Mouse (Mus musculus) hindbrain, embryonic 14.5 days (tissue): Measurements from ENCODE around the gene Scp2. TPM values are rescaled to one million over a fixed set of nuclear protein-coding genes. Genes with fewer than 3 reads are reported as not detected.

Source experiments
- ATAC-seq: fragments of 200-750 bp; cut with Nextera tagmentation; 2 replicates; pipeline ENCODE4 v1.8.0; 2017; ENCODE audit warnings: moderate number of reproducible peaks, mild to moderate bottlenecking, moderate TSS enrichment, moderate library complexity; ENCODE audit not compliant: low FRiP score
- DNase-seq: peaks from one replicate; pipeline ENCODE4 v3.0.0-alpha.2; 2015; ENCODE audit warnings: low spot score
- H3K27ac ChIP-seq: fragments of 300-500 bp; sonication (generic); 2 replicates; pipeline ENCODE4 v1.5.1; 2014; ENCODE audit warnings: mild to moderate bottlenecking, moderate library complexity
- H3K27me3 ChIP-seq: fragments of 300-500 bp; sonication (generic); 2 replicates; pipeline ENCODE4 v1.6.1; 2014; ENCODE audit warnings: mild to moderate bottlenecking, low read length, mixed read lengths; ENCODE audit not compliant: control insufficient read depth, insufficient read depth
- H3K36me3 ChIP-seq: fragments of 300-500 bp; sonication (generic); replicated peaks from 2 replicates; pipeline ENCODE4 v1.6.1; 2014; ENCODE audit not compliant: control insufficient read depth, insufficient read depth
- H3K4me1 ChIP-seq: fragments of 300-500 bp; sonication (generic); replicated peaks from 2 replicates; pipeline ENCODE4 v1.6.1; 2014; ENCODE audit warnings: antibody characterized with exemption, low read length, mixed read lengths; ENCODE audit not compliant: control insufficient read depth, insufficient read depth
- H3K4me2 ChIP-seq: fragments of 300-500 bp; sonication (generic); replicated peaks from 2 replicates; pipeline ENCODE4 v1.6.1; 2014; ENCODE audit warnings: mild to moderate bottlenecking, moderate library complexity
- H3K4me3 ChIP-seq: fragments of 300-500 bp; sonication (generic); replicated peaks from 2 replicates; pipeline ENCODE4 v1.5.1; 2014; ENCODE audit warnings: mild to moderate bottlenecking, low read length
- H3K9ac ChIP-seq: fragments of 300-500 bp; sonication (generic); 2 replicates; pipeline ENCODE4 v1.6.1; 2014
- H3K9me3 ChIP-seq: fragments of 300-500 bp; sonication (generic); 2 replicates; pipeline ENCODE4 v1.6.1; 2016; ENCODE audit warnings: low read length; ENCODE audit not compliant: control insufficient read depth
- WGBS: fragments of 180-500 bp; shearing (Covaris S2); extraction: QIAGEN DNeasy Blood & Tissue Kit; methylation state at CpG from one replicate; pipeline ENCODE4 v1.1.7; 2014; 5-methylcytosine and 5-hydroxymethylcytosine counted together
- microRNA-seq: library from miRNA; unstranded; fragments of <30 nt; microRNA quantifications from one replicate; pipeline ENCODE4, GENCODE M21; 2016
- polyA plus RNA-seq: library from polyadenylated mRNA; unstranded; fragments of >200 nt; fragmentation: Nextera tagmentation; extraction: Ambion mirVana; gene quantifications from 2 replicates; pipeline ENCODE4 v1.2.1, GENCODE M21; 2014

Scp2 gene
- polyA plus RNA-seq, 1 experiment from 2014 or later = 225 TPM

DNA sequence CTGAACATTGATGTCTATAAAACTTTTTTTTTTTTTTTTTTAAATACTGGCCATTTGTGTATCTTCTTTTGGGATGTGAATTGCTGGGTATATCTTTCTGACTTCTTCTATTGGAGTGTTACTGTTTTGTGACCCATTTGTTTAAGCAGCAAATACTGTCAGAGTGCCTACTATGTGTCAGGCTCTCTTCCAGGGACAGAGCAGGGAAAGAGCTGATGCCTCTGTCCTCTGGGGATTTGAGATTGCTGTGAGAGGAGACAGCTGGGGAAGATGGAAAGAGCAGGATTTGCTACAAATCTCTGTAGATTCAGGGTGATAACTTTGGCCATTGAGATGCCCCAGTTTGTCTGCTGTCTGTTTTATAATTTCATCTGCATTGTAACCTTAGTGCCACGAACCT is 145.4 kb downstream of the Scp2 start:
- 67% methylated on average over 1 of the region's 1 CpGs for WGBS
- H3K9me3 ChIP-seq = no peaks in the 10 kb centered on the region
- H3K36me3 ChIP-seq = no peaks in the 10 kb centered on the region
- H3K4me1 ChIP-seq = no peaks in the 10 kb centered on the region
- H3K27me3 ChIP-seq = no peaks in the 10 kb centered on the region
- no peak overlapping the region for H3K27ac ChIP-seq
- DNase-seq (no peak), ATAC-seq (no peak)
- H3K9ac ChIP-seq = no peak overlapping the region
- no peak overlapping the region for H3K4me2 ChIP-seq
- no peak overlapping the region for H3K4me3 ChIP-seq

DNA sequence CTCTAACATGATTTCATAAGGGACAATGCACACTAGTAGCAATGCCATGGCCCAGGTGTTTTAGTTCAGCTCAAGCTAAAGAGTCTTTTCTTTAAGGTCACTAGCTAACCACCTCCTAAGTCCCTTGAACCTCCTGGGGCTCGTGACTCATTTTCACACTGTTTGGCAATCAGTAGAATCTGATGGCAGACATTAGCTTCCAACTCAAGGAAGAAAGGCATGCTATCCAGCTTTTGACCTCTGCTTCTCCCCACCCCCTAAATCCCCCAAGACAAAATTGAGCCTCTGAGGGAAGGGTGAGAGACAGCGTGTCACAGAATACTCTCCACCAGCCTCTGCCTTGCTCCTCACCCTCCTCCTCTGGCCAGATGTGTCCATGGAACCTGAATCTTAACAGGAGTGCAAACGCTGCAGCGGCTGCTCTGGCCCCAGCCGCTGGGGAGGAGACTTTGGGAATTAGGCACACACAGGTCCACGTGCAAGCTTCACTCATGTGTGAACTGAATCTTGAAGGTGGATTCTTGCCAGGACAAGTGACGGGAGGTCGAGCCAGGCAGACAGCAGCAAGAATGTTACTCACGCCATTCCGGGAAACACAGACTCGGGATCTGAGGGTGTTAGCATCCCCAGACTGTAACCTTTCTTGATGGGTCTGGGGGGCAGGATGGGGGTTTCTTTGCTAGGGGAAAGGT is 146.0 kb downstream of the Scp2 start:
- Histone ChIP-seq H3K4me2 (no peak overlapping the region), H3K36me3 (no peaks in the 10 kb centered on the region), H3K27me3 (no peaks in the 10 kb centered on the region), H3K27ac (no peak overlapping the region), H3K4me3 (no peak overlapping the region), H3K9ac (no peak overlapping the region), H3K9me3 (no peaks in the 10 kb centered on the region), H3K4me1 (no peaks in the 10 kb centered on the region)
- 48% methylated on average over 11 of the region's 11 CpGs for WGBS
- ATAC-seq (no peak), DNase-seq (peak; percentile 38)

DNA sequence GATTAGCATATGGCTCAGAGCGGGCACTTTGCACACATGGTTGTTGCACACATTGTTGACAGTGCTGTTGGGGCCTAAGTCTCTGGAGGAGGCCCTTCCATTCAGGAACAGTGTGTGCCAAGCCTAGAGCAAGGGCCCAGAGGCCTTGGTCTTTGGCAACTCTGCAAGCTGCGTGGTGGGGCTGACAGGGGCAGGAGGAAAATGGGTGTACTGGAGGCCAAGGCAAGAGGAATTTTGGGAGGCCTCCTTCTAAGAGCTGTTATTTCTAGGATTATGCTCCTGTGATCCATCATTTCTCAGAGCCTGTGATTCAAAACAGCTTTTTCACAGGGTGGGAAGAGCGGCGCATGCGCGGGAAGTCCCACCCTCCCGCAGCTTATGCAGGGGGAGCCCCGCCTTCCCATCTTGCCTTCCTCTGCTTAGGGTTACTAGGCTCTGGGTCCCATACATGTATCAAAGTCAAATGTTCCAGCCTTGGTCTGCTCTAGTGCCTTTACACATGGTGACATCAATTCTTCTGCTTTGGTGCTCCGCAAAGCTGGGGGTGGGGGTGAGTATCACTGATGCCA is 148.3 kb downstream of the Scp2 start:
- no peak overlapping the region for H3K4me2 ChIP-seq
- H3K27me3 ChIP-seq = no peaks in the 10 kb centered on the region
- H3K36me3 ChIP-seq = no peaks in the 10 kb centered on the region
- H3K9ac ChIP-seq = no peak overlapping the region
- ATAC-seq = no peak
- WGBS = 87% methylated on average over 9 of the region's 9 CpGs
- DNase-seq = no peak
- no peak overlapping the region for H3K4me3 ChIP-seq
- H3K27ac ChIP-seq = no peak overlapping the region
- H3K4me1 ChIP-seq = no peaks in the 10 kb centered on the region
- H3K9me3 ChIP-seq = no peaks in the 10 kb centered on the region

DNA sequence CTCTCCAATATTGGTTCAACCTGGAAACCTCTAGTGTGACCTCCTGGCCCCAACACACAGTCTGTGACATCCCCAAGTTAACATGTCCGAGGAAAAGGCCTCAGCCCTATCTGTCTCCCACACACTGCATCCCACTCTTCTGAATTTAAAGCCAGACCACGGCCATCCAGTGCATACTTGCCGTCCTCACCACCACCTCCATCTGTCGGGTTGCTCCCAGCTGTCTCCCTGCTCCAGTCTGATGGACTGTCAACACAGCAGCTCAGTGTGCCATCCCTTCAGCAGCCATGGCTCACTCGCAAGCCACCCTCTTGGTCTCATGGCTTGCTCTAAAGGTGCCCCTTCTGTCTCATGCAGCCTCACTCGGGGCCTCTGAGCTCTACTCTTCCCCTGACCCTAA is 149.1 kb downstream of the Scp2 start:
- WGBS = 80% methylated on average over 6 of the region's 6 CpGs
- ATAC-seq (no peak), DNase-seq (no peak)
- Histone ChIP-seq H3K4me3 (no peak overlapping the region), H3K9ac (no peak overlapping the region), H3K36me3 (no peaks in the 10 kb centered on the region), H3K4me2 (no peak overlapping the region), H3K27me3 (no peaks in the 10 kb centered on the region), H3K4me1 (no peaks in the 10 kb centered on the region), H3K27ac (no peak overlapping the region), H3K9me3 (no peaks in the 10 kb centered on the region)

- Histone ChIP-seq H3K9ac (no peak overlapping the region), H3K4me1 (no peaks in the 10 kb centered on the region), H3K27me3 (no peaks in the 10 kb centered on the region), H3K9me3 (no peaks in the 10 kb centered on the region), H3K4me3 (no peak overlapping the region), H3K27ac (no peak overlapping the region), H3K4me2 (no peak overlapping the region), H3K36me3 (no peaks in the 10 kb centered on the region)
- ATAC-seq (no peak), DNase-seq (no peak)
- WGBS = 93% methylated on average over 6 of the region's 6 CpGs
Observed at GRCm38 (mm10) chr4:107995011-107995410, 149.8 kb downstream of the Scp2 start.

Small RNA genes lying within 50 kb of the gene (microRNA-seq; reads per million reads assigned to microRNA genes)
- not detected for gene Mir6397

Other genes with a start within 250 kb of the Scp2 start
- gene Cpt2, start 221.4 kb downstream of the Scp2 start, polyA plus RNA-seq = 18.4 and 19.4 TPM in 2 replicates
- 0.08 TPM in 1 of 2 replicates, not detected in the other for gene Slc1a7, start 176.7 kb downstream of the Scp2 start, polyA plus RNA-seq
- gene Podn, start 48.6 kb downstream of the Scp2 start, polyA plus RNA-seq = 0.29 and 0.68 TPM in 2 replicates
- 8.8 and 11.1 TPM in 2 replicates for gene Echdc2, start 20.4 kb upstream of the Scp2 start, polyA plus RNA-seq
- not detected in 2 replicates for gene Zyg11a, start 73.0 kb upstream of the Scp2 start, polyA plus RNA-seq
- 45.3 and 46.0 TPM in 2 replicates for gene Zyg11b, start 156.1 kb upstream of the Scp2 start, polyA plus RNA-seq
- 43.8 and 47.9 TPM in 2 replicates for gene Coa7, start 183.1 kb upstream of the Scp2 start, polyA plus RNA-seq
- 5.5 and 7.6 TPM in 2 replicates for gene Shisal2a, start 238.4 kb upstream of the Scp2 start, polyA plus RNA-seq